Mouse (Mus musculus): ENCODE results near the gene Selenbp1. TPM values are rescaled to one million over a fixed set of nuclear protein-coding genes. Genes with fewer than 3 reads are reported as not detected.
"Not testable (repeated sequence)": the region's sequence is repeated elsewhere in the genome, so short reads cannot be mapped to it uniquely, and the experiment has no call there.

Gene Selenbp1
- polyA plus RNA-seq, 1 experiment = 24.6 TPM

- no peak overlapping the region for H3K27ac ChIP-seq (ENCODE audit: control insufficient read depth, insufficient read depth, low read depth, low read length)
- TF ChIP-seq CTCF (IDR thresholded peaks at IDR 0.05; ENCODE audit: control insufficient read depth, insufficient read depth, insufficient replicate concordance, low read depth, low read length) (no peak), POLR2A (IDR thresholded peaks at IDR 0.05; ENCODE audit: control insufficient read depth, low read depth, low read length) (no peak)
- no peaks in the 10 kb centered on the region for H3K4me1 ChIP-seq (ENCODE audit: control insufficient read depth, insufficient read depth, low read length)
- no peaks in the 10 kb centered on the region for H3K27me3 ChIP-seq (ENCODE audit: control insufficient read depth, insufficient read depth, low read length)
- H3K36me3 ChIP-seq (ENCODE audit: control insufficient read depth, insufficient read depth, low read length) = no peaks in the 10 kb centered on the region
- no peak overlapping the region for H3K4me3 ChIP-seq (ENCODE audit: control insufficient read depth, low read depth, low read length)
These were observed 8.2 kb upstream of the Selenbp1 start for GRCm38 (mm10) chr3:94924688-94925087.

DNA sequence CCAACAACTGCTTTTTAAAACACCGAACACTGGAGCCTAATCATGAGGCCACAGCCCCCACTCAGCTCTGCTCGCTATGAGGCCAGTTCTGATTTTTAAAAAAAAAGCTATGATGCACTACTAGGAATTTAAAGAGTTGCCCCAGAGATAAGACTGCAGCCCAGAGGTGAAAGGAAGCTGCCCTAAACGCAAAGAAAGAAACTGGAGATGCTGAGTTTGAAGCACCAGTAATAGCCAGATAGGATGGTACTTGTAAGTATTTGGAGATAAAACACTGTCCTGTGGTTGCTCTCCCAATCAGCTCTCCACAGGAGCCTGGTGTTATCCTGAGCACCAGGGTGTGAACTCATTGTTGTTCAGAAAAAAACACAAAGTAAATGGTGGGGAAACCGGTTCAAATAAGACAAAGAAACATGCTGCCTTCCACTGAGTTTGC lies 6.5 kb upstream of the Selenbp1 start:
- not testable (repeated sequence) for H3K36me3 ChIP-seq (ENCODE audit: control insufficient read depth, insufficient read depth, low read length); H3K27ac ChIP-seq (ENCODE audit: control insufficient read depth, insufficient read depth, low read depth, low read length); H3K27me3 ChIP-seq (ENCODE audit: control insufficient read depth, insufficient read depth, low read length); H3K4me3 ChIP-seq (ENCODE audit: control insufficient read depth, low read depth, low read length); H3K4me1 ChIP-seq (ENCODE audit: control insufficient read depth, insufficient read depth, low read length)

DNA sequence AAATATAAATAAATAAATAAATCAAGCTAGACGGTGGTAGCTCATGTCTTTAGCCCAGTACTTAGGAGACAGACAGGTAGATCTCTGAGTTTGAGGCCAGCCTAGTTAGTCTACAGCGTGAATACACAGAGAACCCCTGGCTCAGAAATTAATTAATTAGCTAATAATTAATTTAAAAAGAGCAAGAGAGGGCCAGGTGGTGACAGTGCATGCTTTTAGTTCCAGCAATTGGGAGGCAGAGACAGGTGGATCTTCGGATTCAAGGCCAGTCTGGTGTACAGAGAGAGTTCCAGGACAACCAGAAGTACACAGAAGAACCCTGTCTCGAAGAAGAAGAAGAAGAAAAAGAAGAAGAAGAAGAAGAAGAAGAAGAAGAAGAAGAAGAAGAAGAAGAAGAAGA lies 3.9 kb upstream of the Selenbp1 start:
- H3K27ac ChIP-seq (ENCODE audit: control insufficient read depth, insufficient read depth, low read depth, low read length); H3K27me3 ChIP-seq (ENCODE audit: control insufficient read depth, insufficient read depth, low read length); H3K36me3 ChIP-seq (ENCODE audit: control insufficient read depth, insufficient read depth, low read length); H3K4me1 ChIP-seq (ENCODE audit: control insufficient read depth, insufficient read depth, low read length); H3K4me3 ChIP-seq (ENCODE audit: control insufficient read depth, low read depth, low read length): not testable (repeated sequence)

DNA sequence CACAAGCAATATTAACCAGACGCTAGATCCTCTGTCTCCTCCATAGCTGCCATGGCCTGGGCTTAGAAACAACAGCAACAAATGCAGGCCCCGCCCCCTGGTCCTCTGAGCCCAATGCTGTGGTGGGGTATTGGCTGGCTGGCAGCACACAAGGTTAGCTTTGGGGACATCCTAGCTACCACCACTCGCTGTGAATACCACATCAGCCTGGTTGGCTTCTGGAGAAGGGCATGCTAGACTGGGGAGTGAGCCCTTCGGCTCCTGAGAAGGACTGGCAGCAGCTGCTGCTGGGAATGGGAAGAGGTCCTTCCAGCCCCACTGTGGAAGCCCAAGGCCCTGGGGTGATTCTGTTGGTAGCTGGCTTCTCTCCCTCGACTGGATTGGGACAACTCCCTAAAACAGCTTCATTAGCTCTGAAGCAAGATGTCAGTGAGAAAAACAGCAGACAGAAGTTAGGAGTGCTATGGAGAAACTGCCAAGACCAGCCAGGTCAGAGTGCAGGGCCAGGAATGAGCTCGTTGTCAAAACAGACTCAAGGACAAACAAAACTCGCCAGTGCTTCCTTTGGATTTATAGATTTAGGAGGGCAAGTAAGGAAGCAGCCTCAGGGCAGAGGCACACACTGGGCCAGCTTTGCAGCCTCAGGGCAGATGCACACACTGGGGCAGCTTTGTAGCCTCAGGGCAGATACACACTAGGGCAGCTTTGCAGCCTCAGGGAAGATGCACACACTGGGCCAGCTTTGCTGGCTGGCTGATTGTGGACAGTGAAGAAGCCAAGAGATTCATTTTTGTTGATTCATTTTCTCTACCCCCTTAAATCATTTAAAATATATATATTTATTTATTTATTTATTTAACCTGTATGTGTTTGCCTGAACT lies 2.2 kb upstream of the Selenbp1 start:
- H3K4me3 ChIP-seq (ENCODE audit: control insufficient read depth, low read depth, low read length); H3K4me1 ChIP-seq (ENCODE audit: control insufficient read depth, insufficient read depth, low read length); H3K36me3 ChIP-seq (ENCODE audit: control insufficient read depth, insufficient read depth, low read length); H3K27me3 ChIP-seq (ENCODE audit: control insufficient read depth, insufficient read depth, low read length): not testable (repeated sequence)
- H3K27ac ChIP-seq (ENCODE audit: control insufficient read depth, insufficient read depth, low read depth, low read length) = peak overlapping the region; percentile 66

- H3K36me3 ChIP-seq (ENCODE audit: control insufficient read depth, insufficient read depth, low read length); H3K4me1 ChIP-seq (ENCODE audit: control insufficient read depth, insufficient read depth, low read length); H3K27me3 ChIP-seq (ENCODE audit: control insufficient read depth, insufficient read depth, low read length); H3K4me3 ChIP-seq (ENCODE audit: control insufficient read depth, low read depth, low read length): not testable (repeated sequence)
- H3K27ac ChIP-seq (ENCODE audit: control insufficient read depth, insufficient read depth, low read depth, low read length) = 0 out of 2 replicates have a peak overlapping the region, but pooled peaks have one; percentile 17
These were observed 1.3 kb upstream of the Selenbp1 start for GRCm38 (mm10) chr3:94931427-94932082.

DNA sequence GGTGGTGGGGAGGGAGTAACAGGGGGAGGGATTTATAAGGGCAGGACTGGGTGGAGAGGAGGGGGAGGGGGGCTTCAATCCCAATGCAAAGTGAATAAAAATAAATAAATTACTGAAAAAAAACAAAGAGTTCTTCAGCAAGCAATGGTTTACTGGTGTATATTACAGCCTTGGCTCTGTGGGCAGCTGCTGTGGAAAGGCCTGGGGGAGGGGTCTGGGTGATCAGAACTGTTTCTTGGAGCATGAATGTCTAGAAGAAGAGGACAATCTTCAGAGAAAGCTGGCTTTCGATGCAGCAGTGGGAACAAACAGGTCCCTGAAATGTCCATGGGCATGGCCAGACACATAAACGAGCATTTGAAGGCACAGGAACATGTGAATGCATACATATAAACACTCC lies 577 bp upstream of the Selenbp1 start:
- not testable (repeated sequence) for H3K36me3 ChIP-seq (ENCODE audit: control insufficient read depth, insufficient read depth, low read length); H3K4me3 ChIP-seq (ENCODE audit: control insufficient read depth, low read depth, low read length); H3K4me1 ChIP-seq (ENCODE audit: control insufficient read depth, insufficient read depth, low read length); H3K27me3 ChIP-seq (ENCODE audit: control insufficient read depth, insufficient read depth, low read length)
- H3K27ac ChIP-seq (ENCODE audit: control insufficient read depth, insufficient read depth, low read depth, low read length) = peak overlapping the region; percentile 90; the same call in 1 of the 2 replicates

DNA sequence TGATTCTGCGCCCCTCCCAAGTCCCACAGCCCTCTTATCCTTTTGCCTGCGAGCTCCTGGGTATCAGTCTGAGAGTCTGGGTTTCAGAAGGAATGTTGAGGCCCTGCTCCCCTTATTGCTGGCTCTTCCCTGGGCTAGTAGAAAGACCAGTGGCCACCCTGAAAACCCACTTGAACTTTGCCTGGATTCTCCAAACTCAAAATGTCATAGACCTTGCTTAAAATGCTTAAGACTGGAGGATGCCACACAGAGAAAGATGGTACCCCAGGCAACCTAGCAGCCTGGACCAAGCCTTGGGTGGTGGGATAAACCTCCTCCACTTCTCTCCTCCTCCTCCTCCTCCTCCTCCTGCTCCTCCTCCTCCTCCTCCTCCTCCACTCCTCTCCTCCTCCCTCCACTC lies 748 bp downstream of the Selenbp1 start:
- not testable (repeated sequence) for H3K27ac ChIP-seq (ENCODE audit: control insufficient read depth, insufficient read depth, low read depth, low read length); H3K36me3 ChIP-seq (ENCODE audit: control insufficient read depth, insufficient read depth, low read length); H3K27me3 ChIP-seq (ENCODE audit: control insufficient read depth, insufficient read depth, low read length); H3K4me3 ChIP-seq (ENCODE audit: control insufficient read depth, low read depth, low read length); H3K4me1 ChIP-seq (ENCODE audit: control insufficient read depth, insufficient read depth, low read length)

DNA sequence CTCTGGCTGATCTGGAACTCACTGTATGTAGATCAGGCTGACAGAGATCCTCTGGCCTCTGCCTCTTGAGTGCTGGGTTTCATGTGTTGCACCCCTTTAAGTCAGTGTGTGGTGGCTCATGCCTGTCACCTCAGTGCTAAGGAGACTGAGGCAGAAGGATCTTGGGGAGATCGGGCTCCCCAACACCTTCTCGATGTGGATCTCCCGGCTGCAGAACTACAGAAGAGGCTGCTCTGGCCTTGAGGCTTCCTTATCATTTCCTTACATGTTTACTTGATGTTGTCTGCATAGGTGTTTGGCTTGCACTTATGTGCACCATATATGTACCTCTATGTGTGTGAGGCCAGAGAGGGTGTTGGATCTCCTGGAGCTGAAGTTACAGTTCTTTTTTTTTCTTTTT lies 1.7 kb downstream of the Selenbp1 start:
- not testable (repeated sequence) for H3K4me1 ChIP-seq (ENCODE audit: control insufficient read depth, insufficient read depth, low read length); H3K4me3 ChIP-seq (ENCODE audit: control insufficient read depth, low read depth, low read length); H3K36me3 ChIP-seq (ENCODE audit: control insufficient read depth, insufficient read depth, low read length); H3K27me3 ChIP-seq (ENCODE audit: control insufficient read depth, insufficient read depth, low read length); H3K27ac ChIP-seq (ENCODE audit: control insufficient read depth, insufficient read depth, low read depth, low read length)

DNA sequence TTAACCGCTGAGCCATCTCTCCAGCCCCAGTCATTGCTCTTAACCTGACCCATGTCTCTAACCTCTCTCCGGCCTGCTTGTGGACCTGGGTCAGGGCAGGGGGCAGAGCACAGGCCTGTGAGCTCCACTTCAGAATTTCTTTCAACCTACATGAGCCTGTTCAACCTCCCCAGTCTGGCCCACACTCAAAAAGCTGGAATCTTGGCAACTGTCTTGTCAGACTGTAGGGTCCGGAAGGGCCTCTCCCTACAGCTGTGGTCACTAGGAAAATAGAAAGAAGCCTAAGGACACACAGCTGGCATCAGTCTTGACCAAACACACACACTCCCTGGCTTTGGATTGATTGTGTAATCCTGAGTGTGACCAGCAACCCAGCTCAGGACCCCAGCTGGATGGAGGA lies 2.5 kb downstream of the Selenbp1 start:
- not testable (repeated sequence) for H3K27me3 ChIP-seq (ENCODE audit: control insufficient read depth, insufficient read depth, low read length); H3K27ac ChIP-seq (ENCODE audit: control insufficient read depth, insufficient read depth, low read depth, low read length); H3K4me3 ChIP-seq (ENCODE audit: control insufficient read depth, low read depth, low read length); H3K36me3 ChIP-seq (ENCODE audit: control insufficient read depth, insufficient read depth, low read length); H3K4me1 ChIP-seq (ENCODE audit: control insufficient read depth, insufficient read depth, low read length)

DNA sequence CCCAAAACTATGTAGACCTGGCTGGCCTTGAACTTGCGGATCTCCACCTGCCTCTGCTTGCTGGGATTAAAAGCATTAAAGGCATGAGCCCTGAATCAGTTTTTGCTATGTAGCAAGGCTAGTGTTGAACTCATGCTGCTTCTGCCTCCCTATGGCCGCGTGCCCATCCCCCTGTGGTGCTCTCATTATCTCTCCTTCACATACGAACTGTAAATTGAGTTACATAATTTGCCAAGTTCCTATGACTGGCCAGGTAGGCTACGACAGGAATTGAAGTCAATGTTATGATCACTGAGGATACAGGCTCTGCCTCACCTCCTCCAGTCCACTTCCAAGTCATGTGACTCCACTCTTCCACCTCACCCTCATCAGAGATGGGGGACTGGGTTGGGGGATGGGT lies 3.3 kb downstream of the Selenbp1 start:
- H3K36me3 ChIP-seq (ENCODE audit: control insufficient read depth, insufficient read depth, low read length); H3K27me3 ChIP-seq (ENCODE audit: control insufficient read depth, insufficient read depth, low read length); H3K27ac ChIP-seq (ENCODE audit: control insufficient read depth, insufficient read depth, low read depth, low read length); H3K4me3 ChIP-seq (ENCODE audit: control insufficient read depth, low read depth, low read length); H3K4me1 ChIP-seq (ENCODE audit: control insufficient read depth, insufficient read depth, low read length): not testable (repeated sequence)

GRCm38 (mm10) chr3:94937194-94937593 lies 4.3 kb downstream of the Selenbp1 start:
- H3K27ac ChIP-seq (ENCODE audit: control insufficient read depth, insufficient read depth, low read depth, low read length); H3K27me3 ChIP-seq (ENCODE audit: control insufficient read depth, insufficient read depth, low read length): not testable (repeated sequence)

DNA sequence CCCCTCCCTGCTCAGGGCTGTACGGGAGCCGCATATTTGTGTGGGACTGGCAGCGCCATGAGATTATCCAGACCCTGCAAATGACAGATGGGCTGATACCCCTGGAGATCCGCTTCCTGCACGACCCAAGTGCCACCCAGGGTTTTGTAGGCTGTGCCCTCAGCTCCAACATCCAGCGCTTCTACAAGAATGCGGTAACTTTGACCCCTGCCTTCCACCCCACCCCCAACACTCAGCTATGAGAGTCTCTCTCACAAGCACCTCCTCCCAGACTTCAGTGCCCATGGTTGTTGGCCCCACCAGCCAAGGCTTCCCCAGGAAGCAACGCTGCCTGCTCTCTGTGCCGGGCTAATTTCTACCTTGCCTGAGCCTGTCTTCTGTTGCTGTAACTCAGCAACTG lies 7.2 kb downstream of the Selenbp1 start:
- not testable (repeated sequence) for H3K27me3 ChIP-seq (ENCODE audit: control insufficient read depth, insufficient read depth, low read length); H3K4me1 ChIP-seq (ENCODE audit: control insufficient read depth, insufficient read depth, low read length); H3K36me3 ChIP-seq (ENCODE audit: control insufficient read depth, insufficient read depth, low read length); H3K4me3 ChIP-seq (ENCODE audit: control insufficient read depth, low read depth, low read length); H3K27ac ChIP-seq (ENCODE audit: control insufficient read depth, insufficient read depth, low read depth, low read length)

More at GRCm38 (mm10) chr3:94937194-94937593, 4.3 kb downstream of the Selenbp1 start:
- H3K36me3 ChIP-seq (ENCODE audit: control insufficient read depth, insufficient read depth, low read length); H3K4me3 ChIP-seq (ENCODE audit: control insufficient read depth, low read depth, low read length); H3K4me1 ChIP-seq (ENCODE audit: control insufficient read depth, insufficient read depth, low read length): not testable (repeated sequence)

All from testis, adult 2 months (tissue).